Mouse (Mus musculus): ENCODE data around the gene Pdzd2.

The Pdzd2 gene

DNA sequence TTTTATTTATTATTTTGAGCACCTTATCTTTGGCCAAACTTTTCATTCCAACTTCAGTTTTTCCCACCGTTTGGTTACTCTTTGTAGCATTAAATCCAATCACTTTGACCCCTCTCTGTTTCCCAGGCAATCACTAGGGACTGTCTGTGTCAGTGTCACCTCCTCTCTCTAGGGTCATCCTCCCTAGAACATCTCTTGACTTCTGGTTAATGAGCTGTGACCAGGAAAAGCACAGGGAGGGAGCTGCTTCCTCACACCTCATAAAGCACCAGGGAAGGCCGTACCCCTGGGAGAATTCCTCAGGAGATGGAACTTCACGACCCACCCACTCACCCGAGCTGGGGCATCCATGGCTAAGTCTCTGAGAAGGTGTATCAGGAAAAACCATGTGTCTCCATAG, 168.6 kb downstream of the Pdzd2 start:
- no peak for DNase-seq

DNA sequence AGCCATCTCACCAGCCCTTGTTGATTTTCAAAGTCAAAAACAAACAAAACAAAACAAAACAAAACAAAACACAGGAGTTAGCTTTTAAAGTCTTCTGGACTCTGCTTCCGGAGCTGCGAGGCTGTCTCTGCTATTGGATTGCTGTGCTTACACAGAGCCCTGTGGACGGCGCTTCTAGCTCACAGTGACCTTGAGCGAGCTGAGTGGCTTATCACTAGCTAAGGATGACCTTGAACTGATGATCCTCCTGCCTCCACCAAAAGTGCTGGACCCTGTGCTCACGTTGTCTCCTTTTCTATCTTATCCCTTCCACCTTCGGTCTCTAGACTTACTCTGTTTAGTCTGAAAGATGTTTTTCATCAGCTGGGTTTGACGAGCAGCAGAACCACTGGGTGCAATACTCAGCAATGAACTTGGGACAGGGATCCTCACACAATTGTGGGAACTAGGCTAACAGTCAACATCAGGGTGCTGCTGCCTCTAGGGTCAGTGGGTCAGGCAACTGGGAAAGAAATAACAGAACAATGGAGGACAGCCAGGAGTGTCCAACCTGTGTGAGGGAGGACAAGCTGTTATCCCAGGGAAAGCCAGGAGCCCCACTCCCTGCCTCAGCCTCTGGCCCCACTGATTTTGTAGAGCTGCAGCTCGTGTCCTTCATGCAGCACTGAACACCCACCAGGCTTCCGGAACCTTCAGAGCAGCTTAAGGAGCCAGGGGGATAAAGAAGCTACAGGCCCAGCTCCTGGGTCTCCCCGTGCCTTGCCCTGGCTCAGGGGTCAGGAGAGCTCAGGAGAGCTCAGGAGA, 172.9 kb downstream of the Pdzd2 start:
- no peak for DNase-seq

DNA sequence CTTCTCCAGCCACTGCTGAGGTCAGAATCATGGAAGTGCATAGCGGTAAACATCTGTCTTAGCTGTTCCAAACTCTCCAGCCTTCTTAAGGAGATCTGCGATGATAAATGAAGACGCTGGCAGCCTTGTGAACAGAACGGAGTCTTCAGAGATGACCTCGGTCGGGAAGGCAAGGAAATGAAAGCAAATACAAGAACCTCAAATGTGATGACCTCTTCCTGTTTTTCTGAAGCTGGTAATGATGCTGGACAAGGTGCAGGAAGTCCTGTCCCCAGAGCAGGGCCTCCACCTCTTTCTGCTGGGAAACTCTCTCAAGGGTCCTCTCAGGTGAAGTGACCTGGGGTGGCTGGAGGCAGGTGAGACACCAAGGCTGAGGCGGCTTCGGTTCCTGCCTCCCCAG, 174.4 kb downstream of the Pdzd2 start:
- no peak for DNase-seq

DNA sequence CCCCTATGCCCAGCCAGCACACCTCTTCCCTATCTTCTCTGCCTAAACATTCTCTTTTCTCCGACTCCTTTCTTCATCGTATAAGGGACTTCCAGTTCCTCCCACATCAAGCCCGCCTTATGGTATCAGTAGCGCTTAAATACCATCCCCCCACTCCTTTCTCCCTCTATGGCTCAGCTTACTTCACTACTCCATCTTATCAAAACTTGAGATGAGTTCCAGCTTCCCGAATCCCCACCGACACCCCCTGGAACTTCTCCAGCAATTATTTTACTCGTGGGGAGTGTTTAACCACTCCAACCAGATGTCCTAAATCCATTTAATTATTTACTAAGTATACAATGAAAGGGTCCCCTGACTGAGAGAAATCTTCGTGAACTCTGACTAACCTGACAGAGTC, 179.2 kb downstream of the Pdzd2 start:
- no peak for DNase-seq

DNA sequence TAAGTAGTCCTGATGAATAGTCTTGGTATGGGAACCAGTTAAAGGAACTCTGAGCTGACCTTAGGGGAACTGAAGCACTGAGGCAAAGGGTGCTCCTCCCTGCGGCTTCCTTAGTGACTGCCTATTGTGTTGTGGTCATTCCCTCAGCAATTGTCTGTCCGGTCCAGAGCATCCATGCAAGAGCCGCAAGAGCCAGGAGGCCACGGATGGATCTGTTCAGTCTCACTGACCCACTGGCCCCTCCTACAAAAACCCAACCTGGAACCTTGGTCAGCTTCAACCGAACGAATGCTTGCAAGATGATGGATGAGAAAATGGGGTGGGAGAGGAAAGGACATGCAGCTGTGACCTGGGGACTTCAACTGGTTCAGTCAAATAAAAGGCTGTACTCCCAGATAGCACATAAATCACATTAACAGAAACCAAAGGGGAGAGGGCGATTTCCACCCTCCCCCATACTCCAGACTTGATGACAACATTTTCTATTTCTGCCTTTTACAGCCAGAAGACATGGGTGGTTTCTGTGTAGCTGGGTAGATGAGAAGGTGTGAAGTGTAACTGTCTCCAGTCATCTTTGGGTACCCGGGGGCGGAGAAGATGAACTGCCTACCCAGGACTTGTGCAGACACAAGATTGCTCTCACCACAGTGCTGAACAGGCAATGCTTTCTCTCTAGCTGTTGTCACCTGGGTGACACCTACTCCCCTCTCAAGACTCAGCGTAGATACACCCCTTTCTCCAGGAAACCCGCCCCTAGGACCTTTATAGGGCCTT, 181.9 kb downstream of the Pdzd2 start:
- DNase-seq = no peak

DNA sequence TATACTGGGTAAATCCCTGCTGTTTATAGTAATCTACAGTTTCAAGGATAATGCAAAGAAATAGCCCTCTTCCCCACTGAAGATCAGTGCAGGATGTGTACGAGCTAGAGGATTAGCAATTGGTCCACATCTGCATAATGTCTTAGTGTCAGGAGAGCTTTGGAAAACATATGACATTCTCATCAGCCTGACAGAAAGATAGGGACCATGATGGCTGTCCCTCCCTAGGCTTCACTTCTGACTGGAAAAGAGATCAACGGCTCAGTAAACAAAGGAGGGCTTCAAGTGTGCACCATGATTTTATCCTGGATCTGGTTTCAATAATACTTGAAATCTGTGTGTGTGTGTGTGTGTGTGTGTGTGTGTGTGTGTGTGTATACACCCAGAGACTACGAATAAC, 186.5 kb downstream of the Pdzd2 start:
- no peak for DNase-seq

DNA sequence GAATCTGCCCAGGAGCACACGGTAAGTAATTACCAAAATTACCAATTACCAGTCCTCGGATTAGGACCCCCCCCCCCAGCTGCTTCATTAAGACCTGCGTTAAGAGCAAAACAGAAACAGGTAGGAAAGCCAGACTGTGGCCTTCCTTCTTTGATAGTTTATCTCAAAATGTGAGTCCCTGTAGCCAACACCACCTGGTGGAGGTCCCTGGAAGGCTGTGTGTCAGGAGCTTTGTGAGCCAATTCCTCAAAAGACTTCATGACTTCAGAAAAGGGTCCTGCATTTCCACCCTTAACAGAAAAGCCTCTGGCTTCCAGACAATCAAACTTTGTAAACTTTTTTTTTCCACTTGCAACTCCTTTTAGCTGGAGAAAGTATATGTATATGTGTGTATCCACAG, 188.8 kb downstream of the Pdzd2 start:
- no peak for DNase-seq

DNA sequence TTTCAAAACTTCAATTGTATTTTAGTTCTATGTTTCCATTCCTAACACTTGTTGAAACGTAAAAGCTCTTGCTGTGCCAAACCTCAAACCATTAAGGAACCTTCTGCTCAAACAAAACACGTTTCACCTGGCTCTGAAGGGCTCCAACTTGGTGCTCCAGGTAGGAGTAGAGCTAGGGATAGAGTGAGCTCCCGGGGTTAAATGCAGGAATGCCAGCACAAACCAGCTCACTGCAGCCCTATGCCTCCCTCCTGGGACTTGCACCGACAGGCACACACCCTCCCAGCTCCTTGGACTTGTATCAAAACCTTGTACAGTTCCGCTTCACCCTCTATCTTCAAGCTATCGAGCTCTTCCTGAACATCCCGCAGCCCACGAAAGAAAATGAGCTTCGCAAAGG, 189.3 kb downstream of the Pdzd2 start:
- DNase-seq = no peak

DNA sequence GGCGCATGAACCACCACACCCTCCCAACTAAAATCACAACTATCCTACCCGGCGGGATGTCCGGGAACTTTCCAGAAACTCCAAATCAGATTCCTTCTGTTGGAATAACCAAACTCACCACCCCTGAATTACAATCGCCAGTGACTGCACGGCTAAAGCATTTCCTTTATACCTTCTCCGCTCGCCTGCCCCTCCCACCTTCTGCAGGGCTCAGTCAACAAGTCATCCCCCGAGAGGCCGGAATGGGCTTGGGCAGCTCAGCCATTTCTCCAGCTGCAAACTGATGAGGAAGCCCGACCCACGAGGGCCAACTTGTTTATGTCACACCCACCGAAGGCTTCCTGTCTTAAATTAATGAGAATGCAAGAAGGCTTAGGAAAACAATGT, 189.8 kb downstream of the Pdzd2 start:
- no peak for DNase-seq

DNA sequence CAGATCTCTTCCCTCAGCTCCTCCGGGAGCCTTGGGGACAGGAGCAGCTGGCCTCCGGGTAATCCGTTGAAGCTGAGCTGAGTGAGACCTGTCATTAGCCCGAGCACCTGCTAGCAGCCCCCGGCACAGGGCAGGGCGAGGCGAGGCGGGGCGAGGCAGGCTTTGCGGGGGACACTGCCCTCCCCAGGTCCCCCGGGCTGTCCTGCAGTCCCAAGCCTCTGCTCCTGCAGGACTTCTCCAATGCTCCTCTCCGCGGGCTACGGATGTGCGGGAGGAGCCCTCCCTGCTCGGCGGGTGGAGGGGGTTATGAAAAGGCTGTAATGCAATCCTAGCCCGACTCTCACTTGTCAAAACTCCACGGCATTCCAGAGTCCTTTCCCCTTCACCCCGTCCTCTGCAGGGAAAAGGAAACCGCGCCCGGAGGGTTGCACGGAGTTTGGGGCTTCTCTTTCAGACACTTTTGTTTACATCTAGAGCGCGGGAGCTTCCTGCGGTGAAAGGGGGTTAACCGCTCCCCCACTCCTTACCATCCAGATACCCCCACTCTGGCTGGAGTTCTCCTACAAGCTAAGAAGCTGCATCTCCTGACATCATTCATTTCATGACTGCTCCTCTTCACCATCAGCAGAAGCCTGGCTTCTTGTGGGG, 190.3 kb downstream of the Pdzd2 start:
- DNase-seq = no peak

DNA sequence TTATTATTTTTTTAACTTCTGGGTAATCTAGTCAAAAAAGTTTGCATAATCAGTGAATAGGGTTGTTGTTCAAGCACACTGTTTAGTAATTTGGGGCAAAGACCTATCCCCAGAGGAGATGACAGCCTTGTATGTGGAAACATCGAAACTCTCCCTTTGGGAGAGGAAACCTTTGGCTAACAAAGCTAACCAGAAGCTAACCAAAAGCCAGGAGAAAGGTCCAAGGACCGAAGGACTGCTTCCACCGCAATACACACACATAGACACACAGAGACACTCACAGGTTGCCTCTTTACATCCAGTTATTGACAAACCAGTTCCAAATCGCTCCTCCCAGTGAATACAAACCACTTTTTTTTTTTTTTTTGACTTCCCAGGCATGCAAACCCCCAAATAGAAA, 191.0 kb downstream of the Pdzd2 start:
- no peak for DNase-seq

DNA sequence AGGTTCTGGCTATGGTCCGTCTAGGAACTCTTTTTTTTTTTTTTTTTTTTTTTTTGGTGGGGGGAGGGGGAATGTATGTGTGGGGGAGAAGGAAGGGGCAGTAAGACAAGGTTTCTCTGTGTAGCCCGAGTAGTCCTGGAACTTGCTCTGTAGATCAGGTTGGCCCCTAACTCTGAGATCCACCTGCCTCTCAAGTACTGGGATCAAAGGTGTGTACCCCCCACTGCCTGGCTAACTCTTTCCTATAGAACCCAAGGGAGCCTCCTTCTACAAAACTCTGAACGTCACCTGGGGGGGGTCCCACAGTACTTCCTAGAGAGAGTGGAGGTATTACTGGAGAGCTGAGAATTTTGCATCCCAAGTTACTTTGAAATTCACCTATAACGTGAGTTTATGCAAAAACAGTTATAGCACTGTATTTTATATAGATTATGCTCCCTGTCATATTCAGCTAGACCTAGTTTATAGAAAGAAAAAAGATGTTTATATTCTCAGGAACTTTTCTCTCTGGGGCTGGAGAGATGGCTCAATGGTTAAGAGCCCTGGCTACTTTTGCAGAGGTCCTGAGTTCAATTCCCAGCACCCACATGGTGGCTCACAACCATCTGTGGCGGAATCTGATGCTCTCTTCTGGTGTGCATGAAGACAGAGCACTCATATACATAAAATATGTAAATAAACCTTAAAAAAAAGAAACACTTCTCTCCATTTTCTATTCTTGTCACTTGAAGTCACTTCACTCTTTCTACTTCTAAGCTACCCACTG, 191.9 kb downstream of the Pdzd2 start:
- no peak for DNase-seq

DNA sequence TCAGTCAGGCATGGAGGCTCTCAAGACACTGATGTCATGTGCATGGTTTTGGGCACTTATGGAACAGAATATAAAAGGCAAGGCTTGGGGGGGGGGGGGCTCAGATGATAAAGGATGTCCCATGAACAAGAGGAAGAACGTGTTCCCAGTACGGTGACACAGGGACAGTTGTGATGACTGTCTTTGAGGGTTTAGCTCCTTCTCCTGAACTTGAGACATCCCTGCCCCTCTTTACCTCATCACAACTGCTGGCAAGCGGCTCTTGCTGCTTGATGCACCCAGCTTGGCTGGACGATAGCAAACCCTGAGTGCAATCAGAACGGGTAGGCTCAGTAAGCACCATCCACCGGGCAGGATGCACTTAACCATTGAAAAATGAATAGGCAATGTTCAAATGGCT, 192.9 kb downstream of the Pdzd2 start:
- no peak for DNase-seq

DNA sequence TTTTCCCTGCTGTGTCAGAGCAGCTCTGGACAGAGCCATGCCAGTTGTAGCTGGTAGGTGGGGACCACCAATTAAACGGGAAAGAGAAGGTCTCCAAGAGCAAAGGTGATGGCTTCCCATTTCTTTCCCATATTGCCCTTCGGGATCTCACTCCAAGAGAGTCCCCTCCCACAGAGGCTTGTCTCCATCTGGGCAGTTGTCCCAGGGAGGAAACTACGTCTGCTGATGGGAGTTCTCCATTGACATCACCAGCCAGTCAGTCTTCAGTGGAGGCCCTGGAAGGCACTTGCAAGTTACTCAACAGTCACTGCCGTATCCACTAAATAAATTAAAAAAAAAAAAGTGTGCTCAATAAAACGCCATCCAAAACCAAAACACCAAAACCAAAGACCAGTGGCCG, 194.1 kb downstream of the Pdzd2 start:
- DNase-seq = no peak

DNA sequence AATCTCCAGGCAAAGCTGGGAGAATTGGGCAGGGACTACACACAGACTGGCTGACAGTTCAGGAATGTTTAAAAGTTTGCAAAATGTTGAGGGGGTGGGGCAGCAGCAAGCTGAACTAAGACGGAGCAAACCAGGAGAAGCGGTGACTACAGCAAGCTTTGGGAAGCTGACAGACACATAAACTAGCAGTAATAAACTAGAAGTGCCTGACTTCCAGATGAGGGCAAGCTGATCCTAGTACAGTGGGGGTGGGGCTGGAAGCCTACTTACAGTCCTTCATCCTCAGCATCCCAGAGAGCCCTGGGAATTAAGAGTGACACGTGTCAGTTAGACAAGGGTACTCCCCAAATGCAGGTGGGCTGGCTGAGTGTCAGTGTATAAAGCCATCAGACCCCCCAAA, 194.5 kb downstream of the Pdzd2 start:
- DNase-seq = no peak

DNA sequence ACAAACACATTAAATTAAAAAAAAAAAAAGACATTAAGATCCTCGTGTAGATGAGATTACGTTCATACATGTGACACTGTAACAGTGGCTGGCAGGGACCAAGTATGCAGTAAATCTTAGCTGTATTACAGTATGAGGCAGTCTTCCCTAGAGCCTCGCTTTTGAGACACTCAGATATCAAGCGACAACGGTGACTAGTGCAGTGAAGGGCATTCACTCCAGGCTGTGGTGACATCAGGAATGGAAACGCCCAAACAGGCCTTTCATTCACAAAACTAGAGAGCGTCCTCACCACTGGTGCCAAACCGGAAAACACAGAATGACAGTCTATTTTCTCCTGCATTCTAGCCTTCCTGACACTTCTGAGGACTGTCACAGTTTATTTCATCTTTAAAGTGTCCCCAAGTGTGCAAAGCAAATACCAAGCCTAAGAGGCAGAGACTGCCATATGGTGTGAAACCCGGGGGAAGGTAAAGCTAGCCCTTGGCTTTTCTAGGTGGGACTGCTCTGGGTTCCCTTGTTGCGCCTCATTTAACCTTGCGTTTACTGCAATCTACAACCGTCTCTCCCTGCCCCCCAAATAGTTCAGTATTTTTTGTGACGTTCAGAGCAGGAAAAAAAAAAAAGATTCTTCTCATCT, 195.9 kb downstream of the Pdzd2 start:
- DNase-seq = no peak

DNA sequence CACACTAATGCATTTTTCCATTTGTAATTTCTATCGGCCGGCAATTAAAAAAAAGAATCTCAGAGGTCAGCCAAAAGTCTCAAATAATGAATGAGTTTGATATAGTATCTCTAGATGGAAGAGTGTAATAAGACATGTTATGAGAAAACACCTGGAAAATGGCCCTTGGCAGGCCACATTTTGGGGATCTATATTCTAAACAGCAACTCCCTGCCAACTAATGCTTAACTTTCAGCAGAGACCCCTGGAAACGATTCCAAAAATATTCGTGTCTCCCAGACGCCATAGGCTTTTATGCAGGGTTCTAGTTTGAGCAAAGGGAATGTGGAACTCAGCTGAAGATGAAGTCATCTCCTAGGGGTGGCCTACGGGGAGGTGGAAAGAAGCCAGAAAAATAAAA, 197.4 kb downstream of the Pdzd2 start:
- no peak for DNase-seq

DNA sequence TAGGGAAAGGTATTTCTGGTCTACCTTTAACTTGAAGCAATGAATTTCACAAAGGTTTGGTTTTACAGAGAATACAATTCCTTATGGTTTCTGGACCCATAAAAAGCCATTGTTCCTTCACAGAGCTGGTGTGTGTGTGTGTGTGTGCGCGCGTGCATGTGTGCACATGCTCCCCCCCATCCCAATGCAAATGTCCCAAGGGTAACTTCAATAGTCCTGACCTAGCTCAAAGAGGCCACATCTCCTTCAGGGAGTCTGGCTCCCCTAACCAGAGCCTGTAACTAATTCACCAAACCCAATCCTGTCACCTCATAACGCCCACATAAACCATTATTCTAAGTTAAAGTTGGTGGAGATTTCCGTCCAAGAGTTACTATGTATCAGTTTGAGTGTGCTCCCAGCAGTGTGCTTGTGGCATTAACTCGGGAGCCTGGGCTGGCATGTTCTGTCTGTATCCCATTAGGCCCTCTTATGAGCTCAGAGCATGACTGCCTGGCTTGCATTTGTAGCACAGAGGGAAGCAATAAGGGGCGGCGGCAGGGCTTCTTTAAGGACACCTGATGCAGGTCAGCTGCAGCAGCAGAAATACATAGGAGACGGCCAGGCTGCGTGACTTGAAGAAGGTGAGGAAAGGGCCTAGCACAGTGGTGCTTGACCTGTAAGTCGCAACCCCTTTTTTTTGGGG, 200.0 kb downstream of the Pdzd2 start:
- DNase-seq = no peak

DNA sequence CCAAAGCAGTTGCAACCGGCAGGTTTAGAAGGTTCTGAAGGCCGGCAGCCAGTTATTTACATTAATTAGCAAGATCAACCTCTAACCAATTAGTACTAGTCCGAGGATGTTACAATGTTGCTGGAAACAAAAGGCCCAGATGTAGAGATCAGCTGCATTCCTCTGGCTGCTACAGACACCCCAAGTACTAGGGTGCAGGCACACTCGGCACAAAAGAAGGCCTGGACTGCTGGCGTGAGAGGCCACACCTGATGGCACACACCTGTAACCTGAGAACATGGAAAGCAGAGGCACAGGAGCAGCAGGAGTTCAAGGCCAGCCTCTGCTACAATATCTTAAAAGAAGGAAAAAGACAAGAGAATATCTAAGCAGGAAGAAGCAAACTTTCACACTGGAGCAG, 206.5 kb downstream of the Pdzd2 start:
- DNase-seq = no peak

DNA sequence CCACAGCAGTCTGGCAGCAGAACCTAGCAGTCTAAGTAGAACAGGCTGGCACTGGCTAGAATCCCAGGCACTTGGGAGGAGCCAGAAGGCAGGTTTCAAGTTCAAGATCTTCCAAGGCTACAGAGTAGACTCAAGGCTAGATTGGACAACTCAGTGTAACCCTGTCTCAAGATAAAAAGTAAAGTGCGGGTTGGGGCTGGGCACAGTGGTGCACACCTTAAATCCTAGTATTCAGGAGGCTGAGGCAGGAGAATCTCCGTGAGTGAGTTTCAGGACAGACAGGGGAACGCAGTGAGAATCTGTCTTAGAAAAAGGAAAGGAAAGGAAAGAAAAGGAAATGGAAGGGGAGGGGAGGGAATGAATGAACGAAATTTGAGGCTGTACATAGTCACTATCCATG, 207.2 kb downstream of the Pdzd2 start:
- DNase-seq = no peak

DNA sequence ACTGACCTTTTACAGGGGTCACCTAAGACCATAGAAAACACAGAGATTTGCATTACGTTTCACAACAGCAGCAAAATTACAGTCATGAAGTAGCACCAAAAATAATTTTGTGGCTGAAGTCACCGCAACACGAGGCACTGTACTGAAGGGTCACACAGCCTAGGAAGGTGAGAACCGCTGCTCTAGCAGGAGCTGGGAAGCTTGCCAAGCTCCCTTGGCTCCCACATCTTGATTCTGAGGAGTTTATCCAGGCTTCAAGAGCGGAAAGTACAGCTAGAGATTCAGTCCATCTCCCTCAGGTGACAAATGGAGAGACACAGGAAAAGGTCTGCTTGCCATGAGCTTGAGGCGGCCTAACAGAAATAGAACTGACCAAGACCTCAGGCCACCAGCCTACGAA, 216.9 kb downstream of the Pdzd2 start:
- no peak for DNase-seq

DNA sequence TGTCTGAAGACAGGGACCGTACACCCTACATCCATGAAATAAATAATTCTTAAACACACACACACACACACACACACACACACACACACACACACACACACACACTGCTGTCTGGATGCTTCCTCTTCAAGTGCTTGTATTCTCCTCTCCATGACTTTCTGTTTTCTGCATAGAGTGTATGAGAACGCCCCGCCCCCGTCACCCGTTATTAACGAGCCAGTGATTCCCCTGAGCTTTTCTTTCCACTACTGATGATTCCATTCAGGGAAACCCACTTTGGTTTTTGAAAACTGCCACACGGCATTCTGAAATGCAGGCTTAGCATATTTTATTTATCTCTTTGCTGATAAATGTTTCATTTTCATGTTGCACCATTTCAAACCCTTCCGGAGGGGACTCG, 219.4 kb downstream of the Pdzd2 start:
- no peak for DNase-seq

All from layer of hippocampus, adult 9-11 months (tissue).